Mouse (Mus musculus) splenic B cell, adult 2 months (primary cell): ENCODE data around the gene Olah.
"Not testable (repeated sequence)": the region's sequence is repeated elsewhere in the genome, so short reads cannot be mapped to it uniquely, and the experiment has no call there.

ENCODE experiments used
- DNase-seq: peaks from one replicate; pipeline ENCODE4 v3.0.0-alpha.2; 2011; ENCODE audit warnings: low read depth, low spot score
- H3K27me3 ChIP-seq: 2 replicates; pipeline ENCODE4 v1.6.1; 2012; ENCODE audit warnings: mild to moderate bottlenecking, low read length, moderate library complexity, mixed read lengths; ENCODE audit not compliant: control insufficient read depth, poor library complexity, insufficient read depth, severe bottlenecking
- H3K36me3 ChIP-seq: 2 replicates; pipeline ENCODE4 v1.6.1; 2012; ENCODE audit warnings: mild to moderate bottlenecking, low read length, moderate library complexity, mixed read lengths; ENCODE audit not compliant: control insufficient read depth, poor library complexity, insufficient read depth, severe bottlenecking

Gene Olah

DNA sequence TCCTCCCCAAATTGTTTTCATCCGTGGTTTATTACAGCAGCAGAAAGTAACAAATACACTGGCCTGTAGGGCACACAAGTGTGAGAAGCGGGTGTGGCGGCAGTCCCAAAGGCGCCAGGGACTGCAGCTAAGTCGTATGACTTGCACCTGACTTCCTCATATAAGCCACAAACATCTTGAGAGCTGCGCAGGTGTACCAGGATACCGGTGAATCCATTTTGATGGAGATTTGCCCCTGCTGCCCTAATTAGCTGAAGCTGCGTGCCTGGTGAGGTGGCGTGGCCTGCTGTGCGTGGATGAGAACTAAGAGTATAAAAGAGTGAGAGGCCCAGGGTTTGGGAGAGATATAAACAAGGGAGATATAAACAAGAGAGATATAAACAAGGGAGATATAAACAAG is at the start of gene Olah:
TSS of gene Olah (minus strand) at position 101 of the 400 bp plus-strand sequence.
- not testable (repeated sequence) for DNase-seq, H3K27me3 ChIP-seq, H3K36me3 ChIP-seq

GRCm38 (mm10) chr2:3445984-3446383 is 49.0 kb upstream of the Olah start:
- DNase-seq = no peak
- H3K27me3 ChIP-seq = no peaks in the 10 kb centered on the region

DNA sequence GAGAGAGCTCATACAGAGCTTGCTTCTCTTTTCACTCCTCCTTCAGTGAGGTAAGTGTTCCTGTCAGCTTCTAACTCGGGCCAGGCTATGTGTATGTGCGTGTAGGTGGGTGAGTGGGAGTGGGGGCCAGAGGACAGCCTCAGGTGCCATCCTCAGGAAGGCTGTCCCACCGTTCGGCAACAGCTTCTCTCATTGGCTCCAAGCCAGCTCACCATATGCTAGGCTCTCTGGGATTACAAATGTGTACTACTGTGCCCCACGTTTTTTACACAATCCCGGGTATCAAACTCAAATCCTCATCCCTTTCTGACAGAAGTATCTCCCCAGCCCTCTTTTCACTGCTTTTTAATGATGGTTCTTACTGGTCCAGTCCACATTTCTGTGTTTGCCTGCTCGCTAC is 47.2 kb upstream of the Olah start:
- Histone ChIP-seq H3K27me3 (no peaks in the 10 kb centered on the region), H3K36me3 (peaks cover 10% of the 10 kb centered on the region)
- DNase-seq = no peak

More at GRCm38 (mm10) chr2:3445984-3446383, 49.0 kb upstream of the Olah start:
- H3K36me3 ChIP-seq = peaks cover 14% of the 10 kb centered on the region

DNA sequence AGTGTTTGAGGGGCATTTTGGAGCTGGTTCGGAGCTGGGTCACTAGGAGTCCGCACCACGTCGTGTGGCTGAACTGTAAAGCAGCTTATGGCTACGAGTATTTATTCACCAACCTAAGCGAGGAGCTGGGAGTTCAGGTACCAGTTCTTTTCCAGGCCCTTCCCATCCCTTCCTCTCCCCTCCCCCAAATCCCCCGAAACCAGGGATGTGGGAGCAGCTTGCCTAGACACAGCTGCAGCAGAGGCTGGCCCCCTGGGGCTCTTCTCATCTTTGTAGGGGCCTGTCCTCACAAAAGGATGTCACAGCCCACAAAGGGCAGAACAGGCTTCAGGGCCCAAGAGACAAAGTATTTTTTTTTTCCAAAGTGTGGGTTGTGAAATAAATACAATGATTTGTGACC is 40.9 kb upstream of the Olah start:
- Histone ChIP-seq H3K27me3 (no peaks in the 10 kb centered on the region), H3K36me3 (peaks cover 6% of the 10 kb centered on the region; the same call in 1 of the 2 replicates)
- no peak for DNase-seq

DNA sequence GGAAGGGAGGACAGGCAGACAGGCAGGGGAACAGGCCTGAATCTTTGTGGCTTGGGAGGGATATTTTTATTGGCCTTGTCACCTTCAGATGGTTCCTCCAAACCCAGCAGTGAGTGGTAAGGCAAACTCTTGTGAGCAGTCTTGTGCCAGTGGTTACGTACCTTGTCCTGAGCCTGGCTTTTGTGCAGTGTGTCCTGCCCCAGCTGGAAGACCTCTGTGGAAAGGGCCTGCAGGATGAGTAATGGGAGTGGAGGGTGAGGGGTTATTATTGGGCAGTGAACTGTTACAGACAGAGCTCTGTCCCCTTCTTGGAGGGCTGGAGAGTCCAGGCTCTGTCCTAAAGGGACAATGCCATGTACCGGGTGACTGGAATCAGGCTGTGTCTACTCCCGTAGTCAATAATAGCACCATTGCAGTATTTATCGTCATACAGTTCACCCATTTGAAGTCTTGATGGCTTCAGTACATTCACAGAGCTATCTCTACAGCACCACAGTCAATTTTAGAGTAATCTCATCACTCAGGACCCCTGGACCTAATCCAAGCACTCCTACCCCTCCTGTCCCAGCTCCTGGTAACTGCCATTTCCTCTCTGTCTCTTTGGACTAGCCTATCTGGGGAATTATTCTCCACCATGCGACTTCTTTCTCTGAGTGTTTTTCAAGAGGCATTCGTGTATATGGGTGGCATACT is 38.5 kb upstream of the Olah start:
- no peaks in the 10 kb centered on the region for H3K27me3 ChIP-seq
- H3K36me3 ChIP-seq = 0 out of 2 replicates have a peak, but pooled peaks cover 4% of the 10 kb centered on the region
- DNase-seq = no peak

- 0 out of 2 replicates have a peak, but pooled peaks cover 4% of the 10 kb centered on the region for H3K36me3 ChIP-seq
- DNase-seq = no peak
- no peaks in the 10 kb centered on the region for H3K27me3 ChIP-seq
These were observed 33.9 kb upstream of the Olah start for GRCm38 (mm10) chr2:3430956-3431355.

- Histone ChIP-seq H3K36me3 (0 out of 2 replicates have a peak, but pooled peaks cover 2% of the 10 kb centered on the region), H3K27me3 (no peaks in the 10 kb centered on the region)
- DNase-seq = peak; percentile 55
These were observed 27.5 kb upstream of the Olah start for GRCm38 (mm10) chr2:3424579-3424910.

DNA sequence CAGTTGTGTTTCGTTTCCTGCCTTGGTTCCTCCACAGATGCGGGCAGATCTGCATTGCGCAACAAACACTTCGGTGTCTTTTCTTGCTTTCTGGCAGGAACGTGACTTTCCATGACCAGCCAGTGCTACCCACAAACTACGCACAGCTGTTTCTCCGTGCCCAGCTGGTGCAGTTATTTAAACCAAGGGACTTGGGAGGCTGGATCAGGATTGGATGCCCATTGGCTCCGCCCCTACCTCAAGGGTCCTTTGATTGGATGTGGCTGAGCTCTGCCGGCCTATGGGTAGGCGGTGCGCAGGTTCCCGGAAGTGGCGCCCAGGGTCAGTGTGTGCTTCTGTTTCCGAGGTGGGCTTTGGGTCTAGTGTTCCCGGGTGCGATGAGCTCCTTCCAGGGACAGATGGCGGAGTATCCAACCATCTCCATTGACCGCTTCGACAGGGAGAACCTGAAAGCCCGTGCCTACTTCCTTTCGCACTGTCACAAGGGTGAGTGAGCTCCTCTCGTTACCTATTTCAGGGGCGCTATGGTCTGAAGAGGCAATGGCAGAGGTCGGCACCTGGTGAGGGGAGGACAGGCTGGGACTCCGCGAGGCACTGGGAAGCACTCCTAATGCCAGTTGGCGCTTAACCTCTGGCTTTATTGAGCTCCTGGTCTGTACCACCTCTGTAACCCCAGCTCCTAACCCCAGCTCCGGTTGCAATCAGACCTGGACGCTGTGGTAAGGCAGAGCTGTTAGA is 27.0 kb upstream of the Olah start, which contains the start of gene Dclre1c:
TSS of gene Dclre1c (plus strand) at position 291 of the 738 bp plus-strand sequence.
- Histone ChIP-seq H3K36me3 (0 out of 2 replicates have a peak, but pooled peaks cover 2% of the 10 kb centered on the region), H3K27me3 (no peaks in the 10 kb centered on the region)
- DNase-seq = peak; percentile 97

- no peaks in the 10 kb centered on the region for H3K27me3 ChIP-seq
- no peak for DNase-seq
These were observed 25.5 kb upstream of the Olah start, which contains the start of gene Meig1 for GRCm38 (mm10) chr2:3422548-3422947. Meig1 (minus strand) TSS chr2:3422648.

DNA sequence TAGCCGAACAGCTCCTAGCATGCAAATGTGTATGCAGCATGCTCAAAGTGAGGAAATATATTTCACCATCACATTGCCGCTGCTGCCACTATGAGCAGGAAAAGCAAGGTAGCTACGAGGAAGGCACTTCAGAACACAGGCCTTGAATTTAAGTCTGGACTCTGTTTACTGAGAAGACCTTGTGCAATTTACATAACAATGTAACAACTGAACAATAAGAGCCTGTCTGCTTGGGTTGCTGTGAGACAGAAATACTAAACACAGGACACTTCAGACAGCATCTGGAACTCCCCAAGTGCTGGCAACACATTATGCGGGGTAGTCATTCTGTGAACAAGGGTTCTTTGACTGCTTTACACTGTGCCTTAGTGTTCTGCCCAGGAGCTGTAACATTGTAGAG is 23.1 kb upstream of the Olah start:
- no peak for DNase-seq
- no peaks in the 10 kb centered on the region for H3K27me3 ChIP-seq
- H3K36me3 ChIP-seq = no peaks in the 10 kb centered on the region

More at GRCm38 (mm10) chr2:3422548-3422947, 25.5 kb upstream of the Olah start, which contains the start of gene Meig1:
- H3K36me3 ChIP-seq = 0 out of 2 replicates have a peak, but pooled peaks cover 2% of the 10 kb centered on the region

DNA sequence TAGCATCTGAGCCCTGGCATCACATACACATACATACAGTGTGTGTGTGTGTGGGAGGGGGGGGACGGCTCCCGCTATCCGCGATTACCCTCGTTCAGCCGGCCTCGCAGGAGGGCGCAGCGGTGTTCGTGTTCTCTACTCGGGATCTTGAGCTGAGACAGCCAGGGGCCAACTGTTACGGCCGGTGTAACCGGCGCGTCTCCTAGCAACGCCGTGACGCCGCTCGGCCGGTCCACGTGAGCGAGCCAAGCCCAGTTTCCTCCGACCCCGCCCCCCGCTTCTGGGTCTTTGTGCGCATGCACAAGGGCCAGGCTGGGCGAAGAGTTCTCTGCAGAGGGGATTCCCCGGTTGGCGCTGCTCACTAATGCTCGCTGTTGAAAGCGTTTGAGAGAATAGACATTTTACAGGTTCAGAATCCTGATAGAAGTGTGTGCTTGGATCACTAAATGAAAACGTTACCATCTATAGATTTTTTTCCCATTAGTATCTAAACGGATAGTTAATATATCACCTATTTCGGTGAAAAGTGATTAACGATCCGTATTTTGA is 21.9 kb upstream of the Olah start:
- no peaks in the 10 kb centered on the region for H3K27me3 ChIP-seq
- H3K36me3 ChIP-seq = no peaks in the 10 kb centered on the region
- peak; percentile 99 for DNase-seq

DNA sequence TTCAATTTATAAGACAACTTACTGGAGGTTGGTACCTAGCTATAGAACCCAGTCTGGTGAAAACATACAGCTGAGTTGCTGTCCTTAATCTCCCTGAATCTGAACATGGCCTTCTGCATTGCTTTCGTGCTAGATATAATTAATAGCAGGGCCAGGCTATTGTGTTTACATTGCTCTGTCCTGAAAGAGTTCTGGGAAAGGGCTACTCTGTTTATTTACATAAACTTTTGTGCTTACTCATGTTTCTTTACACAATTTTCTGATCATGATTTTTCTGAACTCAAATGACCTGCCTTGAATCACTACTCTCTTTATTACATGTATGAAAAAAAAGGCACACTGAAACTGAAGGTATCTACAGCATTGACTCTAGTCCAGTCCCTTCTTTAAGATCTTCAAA is 18.7 kb upstream of the Olah start:
- H3K36me3 ChIP-seq = no peaks in the 10 kb centered on the region
- DNase-seq = no peak
- no peaks in the 10 kb centered on the region for H3K27me3 ChIP-seq

DNA sequence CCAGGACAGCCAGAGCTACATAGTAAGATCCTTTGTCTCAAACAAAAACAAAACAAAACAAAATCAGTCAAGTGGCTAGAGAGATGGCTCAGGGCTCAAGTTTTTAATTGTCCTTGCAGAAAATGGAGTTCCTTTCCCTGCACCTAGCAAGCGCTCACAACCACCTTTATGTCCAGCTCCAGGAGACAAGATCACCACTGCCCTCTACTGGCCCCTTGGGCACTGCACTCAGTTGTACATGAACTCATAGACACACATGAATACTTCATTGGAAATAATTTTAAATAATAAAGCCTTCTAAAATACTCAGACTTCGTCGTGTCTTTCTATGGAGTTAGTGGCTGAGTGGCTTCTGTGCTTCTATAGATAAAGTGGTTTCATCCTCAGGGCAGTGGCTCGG is 17.2 kb upstream of the Olah start:
- H3K36me3 ChIP-seq = no peaks in the 10 kb centered on the region
- no peaks in the 10 kb centered on the region for H3K27me3 ChIP-seq
- DNase-seq = peak; percentile 74

- no peak for DNase-seq
- no peaks in the 10 kb centered on the region for H3K27me3 ChIP-seq
- no peaks in the 10 kb centered on the region for H3K36me3 ChIP-seq
These were observed 10.7 kb upstream of the Olah start for GRCm38 (mm10) chr2:3407756-3408155.

DNA sequence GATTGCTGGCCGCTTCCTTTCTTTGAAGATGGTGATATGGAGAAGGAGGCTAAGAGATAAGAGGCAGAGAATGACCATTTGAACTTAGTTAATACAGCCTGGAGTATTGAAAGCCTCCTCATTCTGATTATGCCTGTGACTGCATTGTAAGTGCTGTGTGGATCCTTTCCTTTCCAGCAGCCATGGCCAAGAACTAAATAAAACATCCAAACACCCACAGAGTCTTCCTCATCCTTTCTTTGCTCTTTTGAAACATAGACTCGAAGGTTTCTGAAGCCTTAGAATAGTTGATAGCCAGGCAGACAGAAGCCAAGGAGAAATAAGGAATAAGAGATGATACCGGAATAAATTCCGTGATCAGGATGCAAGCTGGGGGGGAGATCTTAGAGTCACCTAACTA is 9.0 kb upstream of the Olah start:
- DNase-seq = no peak
- Histone ChIP-seq H3K27me3 (no peaks in the 10 kb centered on the region), H3K36me3 (no peaks in the 10 kb centered on the region)
